Mouse (Mus musculus): Measurements from ENCODE around the gene Ate1. TPM values are rescaled to one million over a fixed set of nuclear protein-coding genes. Genes with fewer than 3 reads are reported as not detected.

Ate1 gene
- 10 to 100 TPM; 23.6 to 26.4 TPM for total RNA-seq (2021)
- long read RNA-seq, experiment 1, full-length matches to known transcripts, result 9 of 10 reads
- long read RNA-seq, experiment 1, partial matches to known transcripts, result 1 of 10 reads
- long read RNA-seq, experiment 1, other reads (novel, unspliced or antisense), result 0 of 10 reads
- long read RNA-seq, experiment 2, full-length matches to known transcripts, result 13 of 20 reads
- long read RNA-seq, experiment 2, partial matches to known transcripts, result 1 of 20 reads
- long read RNA-seq, experiment 2, other reads (novel, unspliced or antisense), result 6 of 20 reads

DNA sequence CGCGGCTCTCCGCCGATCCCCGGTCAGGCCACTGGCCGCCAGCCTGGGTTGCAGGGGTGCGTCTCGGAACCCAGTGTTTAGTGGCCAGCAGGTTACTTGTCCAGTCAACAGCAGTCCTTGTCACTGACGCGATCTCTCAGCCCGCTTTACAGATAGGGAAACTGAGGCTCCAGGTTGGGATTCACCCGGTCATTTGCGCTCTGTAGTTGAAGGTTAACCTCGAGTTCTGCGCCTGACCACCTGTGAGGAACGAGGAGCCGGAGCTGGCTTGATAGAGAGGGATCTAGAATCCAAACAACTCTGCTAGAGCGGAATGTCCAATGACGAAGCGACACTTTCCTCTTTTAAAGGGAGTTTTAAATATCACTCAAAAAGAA lies at the start of gene Ate1:
Gene Ate1, minus strand, starts transcription at position 321 of the 377 bp plus-strand sequence.
- intact Hi-C loops (cut with DNase I; ENCODE audit: low total_unique reads), result no loop called here
- no peak for DNase-seq

- intact Hi-C loops (cut with DNase I; ENCODE audit: low total_unique reads), result no loop called here
- no peak for DNase-seq
Measured at GRCm38 (mm10) chr7:130568783-130569436, 48.7 kb upstream of the Ate1 start.

GRCm38 (mm10) chr7:130564596-130564995 lies 44.4 kb upstream of the Ate1 start:
- intact Hi-C loops (cut with DNase I; ENCODE audit: low total_unique reads), result no loop called here
- DNase-seq, result no peak

GRCm38 (mm10) chr7:130563880-130564279 lies 43.7 kb upstream of the Ate1 start:
- DNase-seq, result no peak
- intact Hi-C loops (cut with DNase I; ENCODE audit: low total_unique reads), result no loop called here

DNA sequence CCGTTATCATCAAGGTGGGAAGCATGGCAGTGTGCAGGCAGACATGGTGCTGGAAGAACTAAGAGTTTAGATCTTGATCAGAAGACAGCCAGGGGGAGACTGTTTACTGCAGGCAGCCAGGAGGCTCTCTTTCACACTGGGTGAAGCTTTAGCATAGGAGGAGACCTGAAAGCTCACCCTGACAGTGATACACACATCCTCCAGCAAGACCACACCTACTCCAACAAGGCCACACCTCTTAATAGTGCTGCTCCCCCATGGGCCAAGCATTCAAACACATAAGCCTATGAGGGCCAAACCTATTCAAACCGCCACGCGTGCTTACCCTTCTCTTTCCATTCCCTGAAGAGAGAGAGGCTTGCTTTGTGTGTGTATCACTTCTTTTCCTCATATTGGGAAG lies 43.1 kb upstream of the Ate1 start:
- no peak for DNase-seq
- intact Hi-C loops (cut with DNase I; ENCODE audit: low total_unique reads), result no loop called here

GRCm38 (mm10) chr7:130560933-130561332 lies 40.8 kb upstream of the Ate1 start:
- intact Hi-C loops (cut with DNase I; ENCODE audit: low total_unique reads), result no loop called here
- no peak for DNase-seq

GRCm38 (mm10) chr7:130558592-130558991 lies 38.4 kb upstream of the Ate1 start:
- intact Hi-C loops (cut with DNase I; ENCODE audit: low total_unique reads), result no loop called here
- no peak for DNase-seq

DNA sequence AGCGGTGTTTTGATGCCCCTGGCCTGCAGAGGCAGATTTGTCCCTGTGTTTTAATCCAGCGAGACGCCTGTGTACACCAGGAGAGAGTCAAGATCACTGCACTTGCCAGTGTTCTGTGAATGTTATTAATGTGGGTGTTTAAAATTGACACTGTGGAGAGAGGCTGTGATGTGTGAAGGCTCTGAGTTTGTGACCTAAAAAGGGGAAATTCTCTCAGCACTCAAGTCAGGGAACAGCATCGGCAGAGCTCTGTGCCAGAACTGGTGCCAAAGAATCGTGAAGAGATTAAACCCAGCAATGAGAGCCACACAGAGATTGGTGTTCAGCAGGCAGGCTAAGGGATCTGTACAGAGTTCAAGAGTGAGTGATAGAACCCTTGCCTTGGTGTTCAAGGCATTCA lies 35.4 kb upstream of the Ate1 start:
- intact Hi-C loops (cut with DNase I; ENCODE audit: low total_unique reads), result no loop called here
- DNase-seq, result no peak

- intact Hi-C loops (cut with DNase I; ENCODE audit: low total_unique reads), result no loop called here
- DNase-seq, result no peak
Measured at GRCm38 (mm10) chr7:130553321-130553720, 33.2 kb upstream of the Ate1 start.

DNA sequence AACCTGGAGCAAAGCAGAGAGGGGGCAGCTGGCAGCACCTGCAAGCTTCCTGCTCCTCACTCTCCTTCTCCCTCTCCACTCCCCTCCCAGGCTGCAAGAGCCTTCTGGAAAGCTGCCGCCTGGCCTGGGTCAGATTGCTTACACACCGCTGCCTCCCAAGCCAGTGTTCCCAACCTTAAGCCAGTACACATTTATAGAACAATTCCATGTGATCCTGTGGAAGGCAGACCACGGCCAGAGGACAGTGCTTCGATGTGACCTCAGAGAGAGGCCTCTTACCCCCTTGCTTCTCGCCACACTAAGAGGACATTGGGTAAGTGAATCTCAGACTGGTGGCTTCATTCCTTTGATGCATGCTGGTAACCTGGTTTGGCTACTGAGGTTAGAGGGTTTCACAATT lies 32.6 kb upstream of the Ate1 start:
- DNase-seq, result peak; percentile 75

GRCm38 (mm10) chr7:130547635-130548175 lies 27.5 kb upstream of the Ate1 start:
- no peak for DNase-seq
- intact Hi-C loops (cut with DNase I; ENCODE audit: low total_unique reads), result no loop called here

More for the DNA sequence above, 32.6 kb upstream of the Ate1 start:
- intact Hi-C loops (cut with DNase I; ENCODE audit: low total_unique reads), result no loop called here

- intact Hi-C loops (cut with DNase I; ENCODE audit: low total_unique reads), result no loop called here
- DNase-seq, result peak; percentile 94
Measured at GRCm38 (mm10) chr7:130546791-130547484, 26.8 kb upstream of the Ate1 start.

- intact Hi-C loops (cut with DNase I; ENCODE audit: low total_unique reads), result no loop called here
- DNase-seq, result no peak
Measured at GRCm38 (mm10) chr7:130546421-130546790, 26.2 kb upstream of the Ate1 start.

DNA sequence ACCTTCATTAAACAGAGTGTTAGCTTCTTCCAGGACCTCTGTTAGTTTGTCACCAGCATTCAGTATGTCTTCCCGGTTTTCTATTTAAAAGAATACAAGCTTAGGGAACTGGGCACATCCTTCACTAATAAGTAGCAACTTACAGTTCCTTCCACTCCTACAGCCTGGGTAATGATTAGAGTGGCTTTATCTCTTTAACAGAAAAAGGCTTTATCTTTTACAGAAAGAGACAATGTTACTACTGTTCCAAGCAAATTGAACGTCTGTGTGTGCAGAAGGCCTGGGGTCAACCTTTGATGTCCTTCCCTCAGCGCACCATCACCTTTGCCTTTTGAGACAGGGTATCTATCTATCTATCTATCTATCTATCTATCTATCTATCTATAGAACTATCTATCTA lies 25.7 kb upstream of the Ate1 start:
- no peak for DNase-seq
- intact Hi-C loops (cut with DNase I; ENCODE audit: low total_unique reads), result no loop called here

- DNase-seq, result no peak
- intact Hi-C loops (cut with DNase I; ENCODE audit: low total_unique reads), result no loop called here
Measured at GRCm38 (mm10) chr7:130545401-130545800, 25.2 kb upstream of the Ate1 start.

DNA sequence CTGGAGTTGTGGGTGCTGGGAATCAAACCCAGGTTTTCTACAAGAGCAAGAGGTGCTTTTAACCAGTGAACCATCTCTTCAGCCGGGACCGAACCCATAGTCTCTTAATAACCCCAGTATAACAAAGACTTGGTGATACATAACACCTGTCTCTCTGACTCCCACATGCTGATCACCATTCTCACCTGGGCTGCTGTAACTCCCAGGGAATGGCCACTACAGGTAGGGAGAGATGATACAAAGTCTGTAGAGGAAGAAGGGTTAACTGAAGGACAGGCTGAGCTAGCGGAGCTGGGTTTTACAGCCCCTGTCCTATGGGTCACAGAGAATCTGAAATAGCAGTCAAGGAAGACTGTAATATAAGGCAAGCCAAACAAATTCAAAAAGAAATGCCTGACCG lies 23.0 kb upstream of the Ate1 start:
- intact Hi-C loops (cut with DNase I; ENCODE audit: low total_unique reads), result no loop called here

GRCm38 (mm10) chr7:130540176-130540575 lies 20.0 kb upstream of the Ate1 start:
- DNase-seq, result no peak
- intact Hi-C loops (cut with DNase I; ENCODE audit: low total_unique reads), result no loop called here

More for the DNA sequence above, 23.0 kb upstream of the Ate1 start:
- no peak for DNase-seq

DNA sequence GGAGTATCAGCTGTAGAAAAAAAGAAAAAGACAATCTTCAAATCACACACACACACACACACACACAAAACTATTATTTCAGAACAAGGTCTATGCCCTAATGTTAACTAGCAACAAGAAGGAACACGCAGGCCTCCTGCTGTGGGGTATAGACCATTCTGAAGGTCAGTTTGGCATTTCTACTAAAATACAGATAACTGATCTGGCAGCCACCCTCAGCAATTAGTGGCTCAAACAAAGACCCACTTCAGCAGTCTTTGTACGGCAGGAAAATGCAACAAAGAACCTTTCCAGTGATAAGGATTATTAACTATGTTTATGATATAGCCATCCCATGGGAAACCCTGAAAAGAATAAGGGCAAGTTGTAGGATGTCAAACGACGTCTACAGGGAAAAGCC lies 16.9 kb upstream of the Ate1 start:
- intact Hi-C loops (cut with DNase I; ENCODE audit: low total_unique reads), result no loop called here

GRCm38 (mm10) chr7:130535174-130535573 lies 15.0 kb upstream of the Ate1 start:
- intact Hi-C loops (cut with DNase I; ENCODE audit: low total_unique reads), result no loop called here
- DNase-seq, result no peak

More for the DNA sequence above, 16.9 kb upstream of the Ate1 start:
- DNase-seq, result no peak

All from gastrocnemius, postnatal 14 days (tissue).